Mouse (Mus musculus) mammary gland, adult 2 months (tissue): Measurements from ENCODE around the gene Stac3. TPM values are rescaled to one million over a fixed set of nuclear protein-coding genes. Genes with fewer than 3 reads are reported as not detected.

Experiments
- polyA plus RNA-seq: library from polyadenylated mRNA; depleted of rRNA; stranded (reverse); fragments of >200 nt; gene quantifications from 2 replicates; pipeline ENCODE4 v1.2.3, GENCODE M21; 2012; ENCODE audit warnings: low replicate concordance; rRNA removed

The Stac3 gene
- 1.9 and 95.5 TPM in 2 replicates for polyA plus RNA-seq

DNA sequence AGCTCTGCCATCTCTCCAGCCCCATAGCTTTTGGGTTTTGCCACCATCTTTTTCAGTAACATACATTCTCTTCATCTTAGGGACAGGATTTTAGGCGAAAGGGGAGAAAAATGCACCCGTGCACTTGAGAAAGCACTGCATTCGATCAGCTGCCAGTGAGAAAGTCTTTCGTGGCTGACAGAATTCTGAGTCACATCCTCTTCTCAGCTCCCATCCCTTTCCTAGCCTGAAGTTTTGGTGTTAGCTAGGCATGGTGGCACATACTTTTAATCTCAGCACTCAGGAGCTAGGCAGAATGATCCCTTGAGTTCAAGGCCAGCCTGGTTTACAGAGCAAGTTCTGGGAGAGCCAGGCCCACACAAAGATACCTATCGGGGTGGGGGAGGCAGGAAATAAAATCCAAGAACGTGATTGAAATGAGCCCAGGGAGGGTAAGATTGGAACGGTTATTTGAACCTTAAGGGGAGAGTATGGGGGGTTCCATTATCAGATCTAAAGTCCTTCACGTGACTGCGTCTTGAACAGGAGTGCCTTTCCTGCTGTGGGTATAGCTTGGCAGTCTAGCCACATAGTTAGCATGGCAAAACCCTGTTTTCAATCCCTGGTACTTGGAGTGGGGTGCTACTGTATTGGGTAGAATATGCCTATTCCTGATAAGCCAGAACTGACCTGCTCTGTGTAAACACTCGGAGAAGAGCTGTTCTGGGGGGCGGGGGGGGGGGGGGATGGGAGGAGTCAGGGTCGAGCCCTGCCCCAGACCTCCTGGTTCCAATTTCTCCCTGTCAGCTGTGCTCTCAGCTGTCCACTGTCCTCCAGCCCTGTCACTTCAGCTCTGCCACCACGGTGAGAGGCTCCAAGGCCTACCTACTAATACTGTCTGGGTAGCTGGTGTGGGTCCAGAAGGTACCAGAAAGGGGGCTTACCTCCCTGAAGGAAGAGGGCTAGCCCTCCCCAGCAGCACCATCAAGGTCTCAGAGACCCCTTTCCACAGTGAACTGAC, at the start of gene Stac3:
Gene Stac3 (plus strand): TSS at position 793 of the 1,000 bp plus-strand sequence.

DNA sequence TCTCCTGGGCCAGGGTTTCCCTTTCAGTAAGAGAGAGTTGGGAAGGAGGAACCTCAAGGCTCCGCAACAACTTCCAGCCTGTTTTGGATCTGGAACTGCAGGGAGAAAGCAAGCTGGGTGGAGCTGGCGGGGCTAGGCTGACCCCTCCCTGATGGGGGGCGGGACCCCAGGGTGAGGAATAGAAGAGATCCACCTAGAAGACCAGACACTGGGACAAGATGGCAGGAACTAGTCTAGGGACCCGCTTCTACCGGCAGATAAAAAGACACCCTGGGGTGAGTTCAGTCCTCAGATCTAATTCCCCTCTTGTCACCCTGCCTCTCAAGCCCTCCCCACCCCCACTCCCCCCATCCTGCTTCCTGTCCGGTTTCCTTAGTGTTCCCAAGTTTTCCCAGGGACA, 13.3 kb downstream of the Stac3 start, which contains the start of gene Ndufa4l2:
Gene Ndufa4l2 (plus strand): TSS at position 204 of the 400 bp plus-strand sequence.

DNA sequence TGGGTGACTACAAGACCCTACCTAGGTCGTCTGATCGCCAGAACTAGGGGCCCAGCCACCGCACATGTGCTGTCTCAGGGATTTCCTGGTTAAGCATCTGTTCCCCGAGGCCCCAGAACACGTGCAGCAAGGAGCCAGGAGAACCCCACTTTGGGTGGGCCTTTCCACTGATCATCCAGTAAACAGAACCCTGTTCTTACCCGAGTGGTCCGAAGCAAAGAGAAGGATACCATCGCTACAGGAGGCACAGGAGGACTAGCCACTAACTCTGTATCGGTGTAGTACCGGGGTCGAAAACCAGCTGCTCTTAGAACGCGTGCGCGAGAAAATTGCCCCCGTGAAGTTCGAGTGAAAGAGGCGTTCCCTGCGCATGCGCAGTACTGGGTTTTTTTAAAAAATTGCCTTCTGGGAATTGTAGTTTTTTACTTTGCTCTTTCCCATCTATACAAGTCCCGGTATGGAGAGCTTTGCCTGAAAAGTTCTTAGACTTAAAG, 20.6 kb downstream of the Stac3 start, which contains the start of gene Shmt2:
Gene Shmt2 (minus strand): TSS at position 357 of the 494 bp plus-strand sequence.

DNA sequence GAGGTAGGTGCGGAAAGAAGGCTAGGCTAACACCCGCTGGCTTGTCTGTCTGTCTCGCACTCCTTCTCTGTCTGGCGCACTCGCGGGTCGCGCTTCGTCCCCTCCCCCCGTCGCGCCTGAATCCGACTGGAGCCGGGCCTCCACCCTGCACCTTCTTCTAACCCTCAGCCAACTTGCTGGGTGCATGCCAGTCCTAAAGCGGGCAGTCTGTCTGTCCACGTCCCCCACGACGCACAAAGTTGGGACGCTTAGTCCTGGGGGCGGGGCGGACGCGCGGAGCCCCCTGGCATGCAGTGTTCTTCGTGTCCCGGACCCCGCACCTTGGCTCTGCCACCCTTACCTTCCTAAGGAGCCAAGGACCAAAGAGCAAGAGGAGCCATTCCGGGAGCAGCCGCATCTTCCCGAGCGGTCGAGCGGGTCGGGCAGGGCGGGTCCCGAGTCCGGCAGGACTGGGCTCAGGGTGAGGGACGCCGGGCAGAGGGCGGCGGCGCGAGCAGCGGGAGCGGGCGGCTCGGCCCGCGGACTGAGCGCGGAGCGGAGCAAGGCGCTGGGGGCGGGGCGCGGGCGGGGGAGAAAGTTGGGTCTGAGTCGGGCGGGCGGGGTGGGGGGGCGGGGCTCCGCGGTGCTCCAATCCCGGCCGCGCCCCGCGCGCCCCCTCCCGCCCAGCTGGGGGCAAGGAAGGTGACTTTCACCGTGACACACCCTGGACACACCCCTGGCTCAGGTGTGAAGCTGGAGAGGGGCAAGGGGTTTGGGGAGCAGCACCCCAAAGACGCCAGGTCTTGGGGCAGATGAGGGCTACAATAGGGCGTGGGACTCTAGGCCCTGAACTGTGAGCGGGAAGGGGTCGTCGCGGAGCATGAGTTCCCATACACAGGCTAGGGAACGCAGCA, 32.8 kb downstream of the Stac3 start, which contains the start of gene Nxph4:
Gene Nxph4 (minus strand): TSS at position 524 of the 893 bp plus-strand sequence.

Other genes with a start within 250 kb of the Stac3 start
- gene Kif5a, start 238.3 kb upstream of the Stac3 start, polyA plus RNA-seq = 5.8 and 6.1 TPM in 2 replicates
- 170 and 215 TPM in 2 replicates for gene Dctn2, start 235.3 kb upstream of the Stac3 start, polyA plus RNA-seq
- 31.3 and 85.1 TPM in 2 replicates for gene Mbd6, start 212.7 kb upstream of the Stac3 start, polyA plus RNA-seq
- gene Mars, start 189.9 kb upstream of the Stac3 start, polyA plus RNA-seq = 59.7 TPM in 2 replicates
- 29.3 and 60.2 TPM in 2 replicates for gene Arhgap9, start 179.7 kb upstream of the Stac3 start, polyA plus RNA-seq
- gene Gli1, start 159.7 kb upstream of the Stac3 start, polyA plus RNA-seq = 4.5 and 4.9 TPM in 2 replicates
- gene Inhbe, start 147.3 kb upstream of the Stac3 start, polyA plus RNA-seq = 0.07 TPM in 1 of 2 replicates, not detected in the other
- 0.19 TPM in 1 of 2 replicates, not detected in the other for gene Inhbc, start 131.3 kb upstream of the Stac3 start, polyA plus RNA-seq
- gene R3hdm2, start 121.4 kb upstream of the Stac3 start, polyA plus RNA-seq = 105 and 111 TPM in 2 replicates
- 35.3 and 42.8 TPM in 2 replicates for gene Ndufa4l2, start 13.3 kb downstream of the Stac3 start, polyA plus RNA-seq
- 66.4 and 84.1 TPM in 2 replicates for gene Shmt2, start 20.8 kb downstream of the Stac3 start, polyA plus RNA-seq
- 0.07 and 0.23 TPM in 2 replicates for gene Nxph4, start 32.9 kb downstream of the Stac3 start, polyA plus RNA-seq
- 145 and 233 TPM in 2 replicates for gene Lrp1, start 119.5 kb downstream of the Stac3 start, polyA plus RNA-seq
- gene Stat6, start 141.3 kb downstream of the Stac3 start, polyA plus RNA-seq = 105 and 131 TPM in 2 replicates
- 2.1 and 4.4 TPM in 2 replicates for gene Nemp1, start 165.2 kb downstream of the Stac3 start, polyA plus RNA-seq
- 25.9 and 51.9 TPM in 2 replicates for gene Nab2, start 166.9 kb downstream of the Stac3 start, polyA plus RNA-seq
- gene Myo1a, start 203.5 kb downstream of the Stac3 start, polyA plus RNA-seq = 0.23 and 0.26 TPM in 2 replicates
- not detected in 2 replicates for gene Tac2, start 222.8 kb downstream of the Stac3 start, polyA plus RNA-seq
- 5.9 and 7.3 TPM in 2 replicates for gene Zbtb39, start 237.9 kb downstream of the Stac3 start, polyA plus RNA-seq